Mouse (Mus musculus): ENCODE measurements at regions not wholly inside any gene's neighbourhood (a gene's known extent, or its start where the extent isn't known, plus 50 kb on each side); places are given as distances from the start of the nearest gene placed in this dataset.

DNA sequence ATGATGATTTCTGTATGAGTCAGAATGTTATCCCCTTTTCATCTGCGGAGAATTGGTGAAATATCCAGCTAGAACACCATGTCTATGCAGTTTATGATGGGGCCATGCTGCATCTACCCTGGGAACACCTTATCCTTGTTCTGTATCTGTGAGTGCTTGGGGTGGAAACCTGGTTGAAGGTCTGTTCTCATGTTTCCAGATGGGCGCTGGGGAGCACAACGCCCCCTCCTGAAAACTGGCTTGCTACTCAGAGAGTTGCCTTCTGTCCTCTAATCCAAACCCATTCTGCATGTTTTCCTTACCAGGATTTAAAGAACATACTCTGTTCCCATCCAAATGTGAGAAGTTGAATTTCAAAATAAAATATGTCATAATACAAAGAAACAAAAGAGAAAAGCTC is 1239.5 kb upstream of the Zeb2 start:
- DNase-seq, result no peak

DNA sequence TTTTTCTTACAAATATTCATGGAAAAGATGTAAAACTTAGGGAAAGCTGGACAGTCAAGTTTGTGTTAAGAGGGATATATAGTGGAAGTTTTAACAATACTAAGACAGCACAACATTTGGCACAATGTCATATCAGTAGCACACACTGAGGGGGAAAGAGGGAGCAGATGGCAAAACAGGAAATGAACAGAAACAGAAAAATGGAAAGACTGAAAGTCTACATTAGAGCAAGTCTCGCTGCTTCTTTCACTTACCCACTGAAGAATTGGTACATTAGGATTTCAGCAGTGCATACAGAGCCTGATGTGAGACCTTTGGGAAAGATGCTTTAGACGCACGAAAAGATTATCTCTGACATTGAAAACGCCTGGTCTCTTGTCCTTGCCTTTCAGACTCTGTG is 1223.5 kb upstream of the Zeb2 start:
- DNase-seq, result no peak

DNA sequence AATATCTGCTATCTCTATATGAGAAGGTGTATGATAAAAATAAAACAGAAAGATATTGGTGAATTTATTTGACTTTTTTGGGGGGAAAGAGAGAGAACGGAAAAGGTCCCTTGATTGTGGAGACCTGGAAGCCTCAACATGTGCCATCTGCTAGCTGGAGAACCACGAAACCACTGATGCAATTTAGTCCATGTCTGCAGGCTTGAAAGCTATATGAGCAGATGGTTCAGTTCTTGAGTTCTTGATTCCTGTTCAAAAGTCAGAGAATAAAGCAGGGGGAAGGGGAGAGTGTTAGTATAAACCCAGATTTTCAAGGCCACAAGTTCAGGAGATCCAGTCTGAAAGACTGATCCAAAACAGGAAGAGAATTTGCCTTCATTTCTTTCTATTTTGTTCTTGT is 1199.5 kb upstream of the Zeb2 start:
- DNase-seq, result no peak

DNA sequence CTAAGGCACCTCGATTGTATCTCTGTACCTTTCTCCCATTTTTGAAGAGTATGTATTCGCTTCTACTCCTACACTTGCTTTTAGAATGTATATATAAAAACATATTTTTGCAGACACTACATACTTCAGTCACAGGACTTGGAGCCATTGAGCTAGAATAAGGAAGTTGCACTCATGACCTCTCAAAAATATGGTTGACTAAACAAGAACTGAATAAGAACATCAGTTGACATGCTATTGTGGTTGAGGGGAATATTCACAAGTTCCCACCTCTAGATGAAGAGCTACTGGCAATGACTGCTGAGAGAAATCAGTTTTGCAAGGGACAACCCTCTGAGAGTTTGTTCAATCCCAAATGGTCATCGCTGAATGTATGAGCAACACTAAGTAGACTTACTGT is 1198.0 kb upstream of the Zeb2 start:
- DNase-seq, result no peak

DNA sequence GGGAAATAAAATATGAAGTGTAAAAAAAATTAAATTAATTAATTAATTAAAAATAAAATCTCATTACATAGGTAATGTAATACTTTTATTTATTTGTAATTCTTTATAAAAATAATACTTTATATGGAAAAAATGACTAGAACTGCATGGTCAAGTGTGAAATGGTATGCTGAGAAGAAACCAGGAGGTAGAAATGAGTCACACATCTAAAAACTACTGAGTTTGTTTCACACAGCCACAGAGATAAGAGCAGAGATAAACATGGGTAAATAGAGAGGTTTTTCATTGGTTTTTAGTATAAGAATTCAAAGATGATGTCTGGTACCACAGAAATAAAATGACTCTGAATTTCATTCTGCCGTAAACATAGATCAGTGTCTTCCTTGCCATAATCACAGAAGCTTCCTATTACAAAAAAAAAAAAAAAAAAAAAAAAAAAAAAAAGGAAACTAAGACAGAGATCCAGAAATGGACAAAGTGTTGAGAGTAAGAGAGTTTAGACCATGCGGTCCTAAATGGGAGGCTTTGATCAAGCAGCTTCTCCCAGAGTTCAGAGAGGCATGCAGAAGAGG is 1190.5 kb upstream of the Zeb2 start:
- DNase-seq, result no peak

- no peak for DNase-seq
Observed at GRCm38 (mm10) chr2:46302627-46303026, 1185.4 kb upstream of the Zeb2 start.

DNA sequence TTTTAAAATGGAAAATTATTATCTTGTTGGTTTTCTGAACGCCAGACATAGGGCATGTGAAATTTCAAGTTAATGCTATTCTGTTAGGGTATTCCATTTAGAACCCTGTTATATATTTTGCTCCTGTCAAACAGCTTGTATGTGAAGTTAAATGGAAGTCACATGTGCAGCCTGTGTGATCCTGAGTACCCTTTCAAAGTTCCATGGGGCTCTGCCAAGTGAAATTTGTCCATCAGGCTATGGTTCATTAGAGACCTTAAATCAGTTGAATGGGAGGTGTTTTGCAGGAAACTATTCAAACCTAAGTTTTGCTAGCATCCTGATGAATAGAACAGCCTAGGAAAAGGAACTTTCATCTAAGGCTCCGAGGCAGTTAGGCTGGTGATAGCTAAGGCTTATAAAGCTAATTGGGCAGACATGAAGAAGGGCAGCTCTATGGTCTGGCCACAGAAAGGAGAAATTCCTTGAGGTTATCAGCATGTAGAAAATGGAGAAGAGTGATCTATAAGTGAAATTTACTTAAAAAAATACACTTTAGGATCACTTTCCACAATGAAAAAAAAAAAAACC is 1180.2 kb upstream of the Zeb2 start:
- peak; percentile 3 for DNase-seq

DNA sequence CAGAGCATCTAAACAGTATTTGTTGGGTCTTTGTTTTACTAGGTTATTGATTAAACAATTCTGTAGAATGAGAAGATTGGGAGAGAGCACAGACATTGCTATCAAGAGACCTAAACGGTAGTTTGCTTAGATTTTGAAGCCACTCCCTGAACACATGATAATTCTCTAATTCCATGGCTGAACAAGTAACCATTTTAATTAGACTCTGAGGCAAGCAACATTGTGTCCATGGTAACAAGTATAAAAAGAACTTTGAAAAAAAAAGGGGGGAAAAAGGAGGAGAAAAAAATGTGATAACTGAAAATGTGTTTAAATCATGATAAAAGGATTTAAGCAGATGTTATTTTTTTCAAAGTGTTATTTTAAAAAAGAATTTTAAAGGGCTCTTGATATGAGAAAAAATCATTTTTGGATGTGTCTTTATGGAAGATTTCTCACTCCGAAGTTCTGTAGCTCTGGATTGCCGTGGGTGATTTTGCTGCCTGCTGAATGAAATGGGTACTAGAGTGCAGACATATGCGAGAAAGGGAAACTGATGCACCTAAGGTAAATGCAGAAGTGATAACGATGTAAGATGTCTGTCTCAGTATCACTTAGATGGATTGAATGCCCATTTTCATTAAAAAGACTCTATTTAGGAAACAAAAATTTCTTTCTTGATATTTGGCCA is 1166.9 kb upstream of the Zeb2 start:
- DNase-seq, result no peak

- no peak for DNase-seq
Observed at GRCm38 (mm10) chr2:46280822-46281221, 1163.6 kb upstream of the Zeb2 start.

DNA sequence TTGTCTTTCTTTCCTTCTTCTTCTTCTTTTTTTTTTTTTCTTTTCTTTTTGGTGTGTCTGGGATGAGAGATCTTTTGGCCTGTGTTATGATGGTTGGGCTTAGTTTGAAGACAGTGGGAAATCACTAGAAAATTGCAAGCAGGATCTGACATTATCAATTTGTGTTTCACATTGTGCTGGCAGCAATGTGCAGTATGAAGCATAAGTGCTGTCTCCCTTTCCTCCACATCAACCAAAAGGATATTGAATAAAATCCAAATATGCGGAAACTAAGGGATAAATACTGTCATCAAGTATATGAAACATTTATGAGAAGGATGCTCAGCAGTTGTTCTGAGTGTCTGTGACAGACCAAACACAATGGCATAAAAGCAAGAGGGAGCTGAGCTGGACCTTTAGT is 1144.4 kb upstream of the Zeb2 start:
- DNase-seq, result no peak

DNA sequence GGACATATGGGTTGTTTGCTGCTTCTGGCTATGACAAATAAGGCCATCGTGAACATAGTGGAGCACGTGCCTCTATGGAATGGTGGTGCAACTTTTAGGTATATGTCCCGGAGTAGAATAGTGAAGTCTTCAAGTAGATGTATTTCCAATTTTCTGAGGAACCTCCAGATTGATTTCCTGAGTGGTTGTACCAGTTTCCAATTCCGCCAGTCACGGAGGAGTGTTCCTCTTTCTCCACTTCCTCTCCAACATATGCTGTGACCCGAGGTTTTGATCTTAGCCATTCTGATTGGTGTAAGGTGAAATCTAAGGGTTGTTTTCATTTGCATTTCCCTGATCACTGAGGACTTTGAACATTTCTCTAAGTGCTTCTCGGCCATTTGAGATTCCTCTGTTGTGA is 1134.4 kb upstream of the Zeb2 start:
- DNase-seq, result no peak

GRCm38 (mm10) chr2:46245717-46246116 is 1128.5 kb upstream of the Zeb2 start:
- DNase-seq, result no peak

DNA sequence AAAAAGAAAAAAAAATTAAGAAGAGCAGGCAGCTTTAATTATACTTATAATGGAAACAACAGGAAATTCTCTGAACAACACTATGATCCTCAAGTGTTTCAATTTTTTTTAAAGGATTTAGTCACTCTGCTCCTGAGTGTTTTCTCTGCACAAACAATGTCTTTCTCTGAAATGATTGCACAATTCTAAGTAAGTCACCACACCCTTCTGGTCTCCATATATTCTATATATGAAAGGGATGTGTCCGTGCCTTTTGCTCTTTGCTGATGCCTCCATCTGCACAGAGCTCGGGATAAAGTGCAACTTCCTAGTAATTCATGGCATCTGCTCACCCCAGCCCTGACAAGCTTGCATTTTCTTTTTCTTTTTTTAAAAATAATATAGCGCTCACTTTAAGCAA is 1127.5 kb upstream of the Zeb2 start:
- DNase-seq, result no peak

DNA sequence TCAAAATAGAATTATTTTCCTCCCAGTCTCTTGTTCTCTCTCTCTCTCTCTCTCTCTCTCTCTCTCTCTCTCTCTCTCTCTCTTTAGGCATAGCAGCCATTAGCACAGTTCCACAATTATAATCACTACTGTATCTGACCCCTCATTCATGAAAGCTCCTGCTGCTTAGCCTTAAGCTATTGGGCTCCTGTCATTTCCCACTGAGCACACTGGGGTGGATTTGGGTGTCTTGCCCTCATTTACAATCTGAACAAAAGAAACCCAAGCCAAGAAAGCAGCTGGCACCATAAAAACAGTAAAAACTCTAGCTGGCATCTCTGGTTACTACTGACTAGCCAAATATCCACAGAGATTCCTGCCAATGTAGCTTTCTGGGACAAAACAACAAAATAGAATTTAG is 1125.6 kb upstream of the Zeb2 start:
- DNase-seq, result no peak

GRCm38 (mm10) chr2:46239874-46240273 is 1122.7 kb upstream of the Zeb2 start:
- DNase-seq, result no peak

- DNase-seq, result no peak
Observed at GRCm38 (mm10) chr2:46230791-46231450, 1113.7 kb upstream of the Zeb2 start.

DNA sequence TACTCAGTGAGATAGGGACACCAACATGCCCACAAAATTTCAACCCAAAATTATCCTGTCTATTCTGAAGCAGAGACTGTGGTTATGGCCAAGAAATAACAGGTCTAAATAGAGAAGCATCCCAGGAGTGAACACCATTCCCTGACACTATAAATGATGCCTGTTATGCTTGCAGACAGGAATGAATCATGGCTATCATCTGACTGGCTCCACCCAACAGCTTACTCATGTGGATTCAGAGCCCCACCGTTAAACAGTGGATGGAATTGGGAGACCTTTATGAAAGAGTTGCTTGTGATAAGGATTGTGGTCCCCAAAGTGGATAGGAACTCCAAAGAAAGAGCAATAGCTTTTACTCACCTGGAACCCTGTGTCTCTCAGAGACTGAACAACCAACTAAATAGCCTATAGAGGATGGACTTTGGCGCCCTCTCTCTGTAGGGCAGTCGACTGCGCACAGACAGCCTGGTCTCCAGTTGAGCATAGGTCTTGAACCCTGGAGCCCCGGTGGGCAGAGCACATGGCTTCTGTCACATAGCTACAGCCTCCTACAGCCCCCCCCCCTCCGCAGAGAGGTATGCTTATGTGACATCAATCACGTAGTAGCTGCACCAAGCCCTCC is 1101.3 kb upstream of the Zeb2 start:
- no peak for DNase-seq

GRCm38 (mm10) chr2:46199341-46199740 is 1082.1 kb upstream of the Zeb2 start:
- no peak for DNase-seq

DNA sequence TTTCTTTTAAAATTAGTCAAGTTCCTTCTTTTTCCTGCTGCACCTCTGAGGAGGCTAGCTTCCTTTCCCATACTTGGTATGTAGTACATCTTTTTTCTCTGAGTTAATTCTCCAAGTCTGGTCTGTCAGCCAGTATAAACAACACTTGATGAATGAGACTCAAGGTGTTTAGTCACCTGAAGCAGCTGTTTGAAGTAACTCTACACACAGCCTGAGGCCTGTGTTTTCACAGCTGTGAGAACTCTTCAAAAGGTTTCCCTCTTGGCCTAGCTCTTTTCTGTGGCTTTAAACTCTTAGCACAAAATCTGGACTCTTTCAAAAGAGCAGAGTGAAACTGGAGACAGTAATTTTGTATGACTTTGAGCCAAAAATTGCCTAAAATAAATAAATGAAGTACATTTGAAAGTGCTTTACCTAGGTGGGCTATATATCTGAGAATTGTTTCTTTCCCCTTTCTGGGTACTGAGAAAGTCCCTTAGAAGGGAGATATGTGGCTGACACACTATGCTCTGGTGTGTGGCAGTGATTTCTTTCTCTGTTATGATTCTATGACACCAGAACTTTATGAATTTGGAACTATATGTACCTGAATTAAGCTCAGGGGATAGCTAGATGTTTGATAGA is 1070.2 kb upstream of the Zeb2 start:
- no peak for DNase-seq

DNA sequence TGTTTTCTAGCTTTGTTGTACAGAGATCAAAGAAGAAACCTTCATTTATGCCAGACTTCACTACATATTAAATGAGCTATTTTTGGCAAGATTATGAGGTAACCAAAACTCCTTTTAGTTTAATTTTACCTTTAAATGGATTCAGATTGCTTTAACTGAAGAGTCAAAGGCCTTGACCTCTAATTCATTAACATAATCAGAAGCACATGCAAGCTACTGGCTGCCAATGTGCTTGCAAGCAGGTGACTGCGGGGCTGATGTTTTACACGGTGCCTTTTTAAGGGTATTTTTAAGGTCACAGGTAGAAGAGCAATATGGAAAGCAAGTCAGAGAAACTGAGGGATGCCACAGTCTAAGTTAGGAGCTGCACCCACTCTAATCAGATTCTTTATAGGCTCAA is 1066.0 kb upstream of the Zeb2 start:
- DNase-seq, result no peak

GRCm38 (mm10) chr2:46179741-46180140 is 1062.5 kb upstream of the Zeb2 start:
- DNase-seq, result no peak

DNA sequence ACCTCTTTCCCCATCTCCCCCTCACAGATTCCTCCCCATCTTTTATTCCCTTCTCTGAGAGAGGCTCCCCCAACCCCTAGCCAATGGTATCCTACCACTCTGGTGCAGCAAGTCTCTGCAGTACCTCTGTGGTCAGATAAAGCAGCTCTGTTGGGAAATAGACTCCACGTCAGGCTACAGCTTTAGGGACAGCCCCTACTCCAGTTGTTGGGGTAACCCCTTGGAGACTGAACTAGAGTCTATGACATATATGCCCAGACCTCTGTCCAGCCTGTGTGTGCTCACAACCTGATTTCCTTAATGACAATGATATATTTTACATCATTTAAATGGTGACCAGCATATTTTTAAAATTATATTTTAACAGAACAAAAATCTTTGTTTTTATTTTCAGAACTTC is 1051.3 kb upstream of the Zeb2 start:
- DNase-seq, result no peak

DNA sequence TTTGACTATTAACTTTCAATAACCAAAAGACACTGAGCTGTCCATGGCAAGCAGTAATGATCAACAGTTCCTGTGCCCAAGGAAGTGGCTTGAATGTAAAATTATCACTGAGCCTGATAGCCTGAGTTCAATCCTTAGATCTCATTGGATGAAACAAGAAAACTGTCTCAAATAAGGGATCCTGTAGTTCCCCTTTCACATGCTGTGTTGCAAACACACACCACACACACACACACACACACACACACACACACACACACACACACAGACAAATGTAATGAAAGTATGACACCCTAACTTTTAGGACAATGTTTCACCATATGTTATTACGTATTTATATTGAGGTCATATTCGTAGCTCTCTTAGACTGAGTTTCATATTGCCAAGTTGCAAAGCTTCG is 1032.7 kb upstream of the Zeb2 start:
- no peak for DNase-seq

All from kidney, postnatal 14 days (tissue).